Mouse (Mus musculus): Measurements from ENCODE around the gene Tmem14c. TPM values are rescaled to one million over a fixed set of nuclear protein-coding genes. Genes with fewer than 3 reads are reported as not detected.

The Tmem14c gene
- polyA plus RNA-seq, 1 experiment = 134 TPM

GRCm38 (mm10) chr13:41051965-41052364, 35.9 kb downstream of the Tmem14c start:
- TF ChIP-seq GATA1 (IDR thresholded peaks at IDR 0.05; ENCODE audit: low read length) = no peak

GRCm38 (mm10) chr13:41067618-41068017, 51.5 kb downstream of the Tmem14c start:
- no peak for TF ChIP-seq GATA1 (IDR thresholded peaks at IDR 0.05; ENCODE audit: low read length)

- TF ChIP-seq GATA1 (IDR thresholded peaks at IDR 0.05; ENCODE audit: low read length) = no peak
Observed at GRCm38 (mm10) chr13:41071617-41072016, 55.5 kb downstream of the Tmem14c start.

Other genes starting within 250 kb of the Tmem14c start
- not detected in 2 replicates for gene Gcnt2, start 156.5 kb upstream of the Tmem14c start, polyA plus RNA-seq (2012)
- 35.7 and 43.8 TPM in 2 replicates for gene Pak1ip1, start 15.3 kb upstream of the Tmem14c start, polyA plus RNA-seq (2012)
- not detected in 2 replicates for gene Mak, start 63.4 kb downstream of the Tmem14c start, polyA plus RNA-seq (2012)
- not detected in 2 replicates for gene Gcm2, start 94.7 kb downstream of the Tmem14c start, polyA plus RNA-seq (2012)
- not detected in 2 replicates for gene Sycp2l, start 98.0 kb downstream of the Tmem14c start, polyA plus RNA-seq (2012)
- not detected in 2 replicates for gene Elovl2, start 204.1 kb downstream of the Tmem14c start, polyA plus RNA-seq (2012)
- 3.1 and 4.2 TPM in 2 replicates for gene Smim13, start 233.6 kb downstream of the Tmem14c start, polyA plus RNA-seq (2012)

Measured in G1E-ER4 (cell line).